Mouse (Mus musculus) cerebellum, postnatal 10 days (tissue): Measurements from ENCODE around the gene Lrrc1.

Source experiments
- DNase-seq, 2 experiments: peaks; one replicate each; pipeline ENCODE4 v3.0.0; 2021; ENCODE audit warnings: mixed read lengths in 2 of 2

The Lrrc1 gene

GRCm38 (mm10) chr9:77499084-77499483 lies 45.6 kb downstream of the Lrrc1 start:
- no peak for DNase-seq

- no peak for DNase-seq
Observed at GRCm38 (mm10) chr9:77498406-77498805, 46.3 kb downstream of the Lrrc1 start.

GRCm38 (mm10) chr9:77497173-77497572 lies 47.5 kb downstream of the Lrrc1 start:
- no peak for DNase-seq

GRCm38 (mm10) chr9:77496540-77497062 lies 48.1 kb downstream of the Lrrc1 start:
- DNase-seq: no peak

GRCm38 (mm10) chr9:77494307-77494706 lies 50.4 kb downstream of the Lrrc1 start:
- DNase-seq: no peak

DNA sequence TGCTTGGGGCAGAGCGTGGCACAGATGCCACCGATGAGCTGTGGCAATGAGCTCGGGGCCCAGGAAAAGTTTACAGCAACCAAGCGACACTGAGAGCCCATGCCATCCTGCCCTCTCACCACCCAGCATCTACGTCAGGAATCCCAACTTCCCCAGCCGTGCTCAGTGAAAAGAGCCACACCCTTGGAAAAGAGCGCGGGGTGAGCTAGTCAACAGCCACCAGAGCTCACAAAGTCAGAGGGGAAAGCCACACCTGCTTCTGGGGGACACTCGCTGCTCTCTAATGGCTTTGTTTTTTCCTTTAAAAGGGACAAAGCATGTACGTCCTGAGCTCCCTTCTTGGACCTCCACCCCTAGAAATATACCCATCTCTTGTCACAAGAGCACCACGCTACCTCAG lies 56.1 kb downstream of the Lrrc1 start:
- no peak for DNase-seq

GRCm38 (mm10) chr9:77487427-77487826 lies 57.2 kb downstream of the Lrrc1 start:
- DNase-seq: no peak

- no peak for DNase-seq
Observed at GRCm38 (mm10) chr9:77485915-77486314, 58.8 kb downstream of the Lrrc1 start.

GRCm38 (mm10) chr9:77484751-77485150 lies 59.9 kb downstream of the Lrrc1 start:
- DNase-seq: no peak

GRCm38 (mm10) chr9:77483559-77483958 lies 61.1 kb downstream of the Lrrc1 start:
- DNase-seq: no peak

DNA sequence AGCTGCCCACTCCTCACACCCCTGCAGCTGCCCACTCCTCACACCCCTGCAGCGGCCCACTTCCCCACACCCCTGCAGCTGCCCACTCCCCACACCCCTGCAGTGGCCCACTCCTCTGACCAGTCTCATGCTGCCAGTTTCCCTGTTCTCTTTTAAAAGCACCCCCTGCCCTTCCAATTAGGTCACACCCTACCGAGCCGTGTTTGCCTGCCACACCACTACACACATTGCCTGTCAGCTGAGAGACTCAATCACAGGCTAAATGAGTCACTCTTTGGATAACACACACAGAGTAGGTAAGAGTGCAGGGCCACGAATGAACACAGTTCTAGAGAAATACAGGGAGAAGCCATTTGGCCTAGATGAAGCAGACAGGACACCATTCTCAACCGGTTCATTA lies 62.4 kb downstream of the Lrrc1 start:
- no peak for DNase-seq

- DNase-seq: peak in 1 of 2 experiments; percentile 19
Observed at GRCm38 (mm10) chr9:77481380-77481779, 63.3 kb downstream of the Lrrc1 start.

- peak; percentile 39 to 48 for DNase-seq
Observed at GRCm38 (mm10) chr9:77480574-77481319, 63.9 kb downstream of the Lrrc1 start.

DNA sequence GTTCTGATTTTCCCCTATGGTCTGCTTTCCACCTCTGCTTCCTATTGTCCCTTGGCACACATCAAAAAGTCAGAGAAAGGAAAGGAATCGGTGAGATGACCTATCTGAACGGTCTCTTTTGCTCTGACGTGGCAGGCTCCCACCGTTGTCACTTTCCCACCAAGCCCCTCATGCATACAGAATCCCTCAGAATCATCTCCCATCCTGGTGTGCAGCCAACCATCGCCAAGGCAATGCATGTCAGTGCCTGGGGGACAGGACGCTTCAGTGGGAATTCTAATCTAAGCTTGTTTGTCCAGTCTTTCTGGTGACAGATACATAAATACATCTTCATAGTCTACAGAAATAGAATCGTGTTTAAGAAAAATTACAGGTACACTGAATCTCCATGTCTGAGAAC lies 64.7 kb downstream of the Lrrc1 start:
- peak; percentile 43 to 46 for DNase-seq

DNA sequence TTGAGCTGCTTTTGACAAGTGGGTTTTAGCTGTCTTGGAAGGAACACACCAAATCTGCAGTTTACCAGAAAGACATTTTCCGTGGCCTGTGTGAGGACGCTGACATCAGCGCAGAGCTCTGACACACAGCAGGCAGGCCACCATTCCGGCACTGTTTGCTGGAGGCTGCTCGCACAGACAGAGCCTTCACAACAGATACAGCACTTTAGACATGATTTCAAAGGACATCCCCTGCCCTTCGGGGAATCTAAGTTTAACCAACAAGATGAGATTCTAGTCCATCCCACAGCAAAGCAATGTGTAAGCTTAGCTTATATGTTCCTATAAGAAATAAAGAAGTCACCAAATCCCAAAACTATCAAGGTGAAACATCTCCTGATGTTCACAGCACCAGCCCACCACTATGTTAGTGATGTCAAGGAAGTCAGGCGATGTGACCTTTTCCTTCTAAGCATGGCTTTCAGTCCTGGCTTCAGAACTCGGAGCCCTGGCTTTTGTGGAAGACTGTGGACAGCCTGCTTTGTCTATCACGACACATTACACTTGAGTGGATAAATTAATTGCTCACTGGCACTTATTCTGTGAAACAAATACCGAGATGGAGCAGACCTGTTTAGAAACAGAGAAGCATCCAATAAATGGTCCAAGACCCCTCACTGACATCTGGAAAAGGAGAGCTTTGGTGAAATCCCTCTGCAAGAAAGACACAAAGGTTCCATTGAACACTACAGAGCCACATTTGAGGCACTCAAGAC lies 66.3 kb downstream of the Lrrc1 start:
- peak in 1 of 2 experiments; percentile 52 for DNase-seq

DNA sequence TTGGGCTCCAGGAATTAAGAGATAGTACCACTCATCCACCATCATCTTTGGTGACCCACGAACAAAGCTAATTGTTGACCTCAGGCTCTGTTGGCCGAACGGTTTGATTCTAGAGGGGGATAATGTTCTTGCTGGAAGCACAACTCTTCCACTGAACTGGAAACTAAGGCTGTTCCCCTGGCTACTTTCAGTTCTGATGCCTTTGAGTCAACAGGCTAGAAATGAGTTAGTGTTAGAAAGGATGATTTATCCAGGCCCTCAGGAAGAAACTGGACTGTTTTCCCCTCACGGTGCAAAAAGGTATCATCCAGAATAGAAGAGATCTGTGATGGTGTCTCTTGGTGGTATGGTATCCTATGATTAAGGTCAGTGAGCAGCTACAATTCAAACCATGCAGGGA lies 70.1 kb downstream of the Lrrc1 start:
- DNase-seq: no peak

DNA sequence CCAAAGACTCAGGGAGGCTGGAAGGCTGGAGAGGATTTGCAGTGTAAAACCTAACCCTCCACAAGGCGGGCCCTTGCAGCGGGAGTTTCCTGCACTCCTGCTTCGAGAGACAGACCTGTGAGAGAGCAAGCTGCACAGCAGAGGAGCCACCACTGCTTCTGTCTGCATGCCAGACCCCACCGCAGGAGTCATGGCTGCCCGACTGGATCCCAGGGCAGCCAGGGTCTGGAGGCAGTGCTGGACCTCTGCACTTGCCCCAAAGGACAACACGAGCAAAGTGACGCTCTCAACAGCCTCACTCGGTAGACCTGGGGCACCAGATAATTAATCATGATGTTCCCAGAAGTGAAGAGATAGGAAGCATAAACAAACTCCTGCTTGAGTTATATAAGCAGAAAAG lies 72.1 kb downstream of the Lrrc1 start:
- DNase-seq: peak; percentile 25 to 48

- DNase-seq: peak; percentile 52 to 57
Observed at GRCm38 (mm10) chr9:77471646-77472220, 72.9 kb downstream of the Lrrc1 start.

GRCm38 (mm10) chr9:77469791-77470607 lies 74.7 kb downstream of the Lrrc1 start:
- DNase-seq: peak; percentile 55 to 68

DNA sequence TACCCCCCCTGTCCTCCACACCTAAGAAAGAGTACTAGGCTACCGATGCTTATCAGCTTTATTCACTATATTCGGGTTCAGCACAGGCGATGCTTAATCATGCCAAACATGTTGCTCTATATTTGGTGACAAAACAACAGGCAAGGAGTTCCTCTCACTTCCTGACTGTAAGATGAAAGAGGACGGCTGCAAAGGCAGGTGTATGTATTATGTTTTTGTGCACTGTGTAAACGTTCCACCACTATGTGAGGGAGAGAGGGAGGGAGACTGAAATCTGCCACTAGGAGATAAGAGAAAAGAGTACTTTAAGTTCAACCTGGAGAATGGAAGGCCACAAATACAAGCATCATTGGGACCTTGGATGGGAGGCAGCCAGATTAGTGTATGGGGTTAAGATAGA lies 77.7 kb downstream of the Lrrc1 start:
- DNase-seq: no peak

DNA sequence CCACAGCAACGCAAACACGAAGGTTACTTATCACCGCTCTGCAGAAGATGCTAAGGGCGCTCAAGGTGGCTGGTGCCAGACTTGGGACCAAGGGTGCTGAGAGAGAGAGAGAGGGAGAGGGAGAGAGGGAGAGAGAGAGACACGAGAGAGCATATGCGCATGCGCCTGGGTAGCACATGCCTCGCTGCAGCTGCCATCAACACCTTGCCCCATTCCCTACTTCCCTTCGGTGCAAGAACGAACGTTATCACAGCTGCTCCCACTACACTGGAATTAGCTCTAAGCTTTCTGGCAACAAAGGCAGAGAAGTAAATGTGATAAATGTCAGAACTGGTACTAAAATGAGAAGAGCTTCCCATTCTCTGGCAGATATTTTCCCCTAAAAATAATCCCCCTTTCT lies 79.3 kb downstream of the Lrrc1 start:
- DNase-seq: no peak

- no peak for DNase-seq
Observed at GRCm38 (mm10) chr9:77463861-77464260, 80.8 kb downstream of the Lrrc1 start.

DNA sequence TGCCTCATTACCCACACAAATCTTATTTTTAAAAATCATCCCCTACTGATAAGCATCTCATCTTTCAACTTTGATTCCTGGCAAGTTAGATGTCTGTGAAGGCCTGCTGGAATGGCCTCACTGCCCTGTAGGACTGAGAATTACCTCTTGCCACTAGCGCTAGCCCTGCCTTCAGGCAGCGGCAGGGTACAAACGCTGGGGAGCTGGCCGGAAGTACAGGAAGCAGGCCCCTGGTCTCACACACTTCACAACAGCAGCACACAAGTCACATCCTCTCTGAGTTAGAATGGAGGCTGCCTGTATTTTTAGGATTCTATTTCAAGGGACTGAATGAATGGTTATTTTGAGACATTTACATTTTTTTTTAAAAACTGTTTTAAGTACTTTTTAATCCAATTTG lies 81.5 kb downstream of the Lrrc1 start:
- no peak for DNase-seq
